Mouse (Mus musculus) liver, postnatal 0 days (tissue): ENCODE measurements around the gene Cdca7l. TPM values are rescaled to one million over a fixed set of nuclear protein-coding genes. Genes with fewer than 3 reads are reported as not detected.

Source experiments
- ATAC-seq: fragments of 200-750 bp; cut with Nextera tagmentation; 2 replicates; pipeline ENCODE4 v1.8.0; 2017; ENCODE audit warnings: mild to moderate bottlenecking, moderate library complexity
- DNase-seq: peaks from one replicate; pipeline ENCODE4 v3.0.0-alpha.2; 2016
- H3K27ac ChIP-seq: fragments of 300-500 bp; sonication (generic); 2 replicates; pipeline ENCODE4 v1.5.1; 2014; ENCODE audit warnings: antibody characterized with exemption, moderate library complexity, mild to moderate bottlenecking, low read depth
- H3K27me3 ChIP-seq: fragments of 300-500 bp; sonication (generic); 2 replicates; pipeline ENCODE4 v1.6.1; 2014; ENCODE audit warnings: low read length, control low read depth, mixed read lengths; ENCODE audit not compliant: insufficient read depth
- H3K36me3 ChIP-seq: fragments of 300-500 bp; sonication (generic); replicated peaks from 2 replicates; pipeline ENCODE4 v1.6.1; 2014; ENCODE audit warnings: mild to moderate bottlenecking, control low read depth, low read length, moderate library complexity, mixed read lengths; ENCODE audit not compliant: insufficient read depth
- H3K4me1 ChIP-seq: fragments of 300-500 bp; sonication (generic); 2 replicates; pipeline ENCODE4 v1.6.1; 2014; ENCODE audit warnings: antibody characterized with exemption, mild to moderate bottlenecking, control low read depth; ENCODE audit not compliant: insufficient read depth
- H3K4me2 ChIP-seq: fragments of 300-500 bp; sonication (generic); 2 replicates; pipeline ENCODE4 v1.6.1; 2014; ENCODE audit warnings: low read depth, mild to moderate bottlenecking, low read length, moderate library complexity, mixed read lengths
- H3K4me3 ChIP-seq: fragments of 300-500 bp; sonication (generic); 2 replicates; pipeline ENCODE4 v1.5.1; 2014; ENCODE audit warnings: low read depth, low read length
- H3K9ac ChIP-seq: fragments of 300-500 bp; sonication (generic); replicated peaks from 2 replicates; pipeline ENCODE4 v1.6.1; 2014; ENCODE audit warnings: mild to moderate bottlenecking, moderate library complexity
- H3K9me3 ChIP-seq: fragments of 300-500 bp; sonication (generic); 2 replicates; pipeline ENCODE4 v1.6.1; 2016; ENCODE audit warnings: mild to moderate bottlenecking, control low read depth, low read length, mixed read lengths
- CTCF ChIP-seq: sonication (generic); IDR thresholded peaks from 2 replicates; pipeline ENCODE4 v1.5.1; 2016; ENCODE audit warnings: antibody characterized with exemption, low read depth
- EP300 ChIP-seq: IDR thresholded peaks from 2 replicates; pipeline ENCODE4 v1.6.1; 2016; ENCODE audit warnings: antibody characterized with exemption, low read depth, mild to moderate bottlenecking
- WGBS: fragments of 180-500 bp; shearing (Covaris S2); extraction: QIAGEN DNeasy Blood & Tissue Kit; methylation state at CpG from one replicate; pipeline ENCODE4 v1.1.7; 2014; ENCODE audit not compliant: insufficient replicate concordance; 5-methylcytosine and 5-hydroxymethylcytosine counted together
- polyA plus RNA-seq: library from polyadenylated mRNA; unstranded; fragments of >200 nt; fragmentation: Nextera tagmentation; extraction: Ambion mirVana; gene quantifications from 2 replicates; pipeline ENCODE4 v1.2.1, GENCODE M21; 2015

Cdca7l gene
- polyA plus RNA-seq, 1 experiment from 2014 or later = 7.8 TPM

DNA sequence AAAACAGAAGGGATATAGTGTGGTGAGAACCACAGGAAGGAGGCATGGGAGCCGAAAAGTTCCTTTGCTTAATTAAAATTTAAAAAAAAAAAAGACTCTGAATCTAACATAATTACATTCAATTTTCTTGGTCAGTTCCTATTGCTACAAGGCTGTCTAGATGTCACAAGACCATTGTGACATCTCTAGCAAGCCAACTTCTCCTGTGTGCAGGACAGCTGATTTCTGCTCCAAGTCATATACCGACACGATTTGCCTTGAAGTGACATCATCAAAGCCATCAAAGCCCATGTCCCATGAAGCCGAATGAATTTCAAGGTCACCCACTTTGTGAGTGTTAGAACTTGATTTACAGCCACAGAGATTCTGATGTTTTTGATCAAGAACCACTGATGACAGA, 33.3 kb downstream of the Cdca7l start:
- H3K4me1 ChIP-seq = 0 out of 2 replicates have a peak, but pooled peaks cover 2% of the 10 kb centered on the region
- no peak overlapping the region for H3K27ac ChIP-seq
- H3K9me3 ChIP-seq = no peaks in the 10 kb centered on the region
- no peaks in the 10 kb centered on the region for H3K36me3 ChIP-seq
- no peak overlapping the region for H3K4me2 ChIP-seq
- no peaks in the 10 kb centered on the region for H3K27me3 ChIP-seq
- TF ChIP-seq CTCF = no peak
- no peak for TF ChIP-seq EP300
- DNase-seq (no peak), ATAC-seq (0 out of 2 replicates have a peak, but pooled peaks have one; percentile 21)
- no peak overlapping the region for H3K9ac ChIP-seq
- WGBS = 68% methylated on average over 4 of the region's 4 CpGs
- no peak overlapping the region for H3K4me3 ChIP-seq

DNA sequence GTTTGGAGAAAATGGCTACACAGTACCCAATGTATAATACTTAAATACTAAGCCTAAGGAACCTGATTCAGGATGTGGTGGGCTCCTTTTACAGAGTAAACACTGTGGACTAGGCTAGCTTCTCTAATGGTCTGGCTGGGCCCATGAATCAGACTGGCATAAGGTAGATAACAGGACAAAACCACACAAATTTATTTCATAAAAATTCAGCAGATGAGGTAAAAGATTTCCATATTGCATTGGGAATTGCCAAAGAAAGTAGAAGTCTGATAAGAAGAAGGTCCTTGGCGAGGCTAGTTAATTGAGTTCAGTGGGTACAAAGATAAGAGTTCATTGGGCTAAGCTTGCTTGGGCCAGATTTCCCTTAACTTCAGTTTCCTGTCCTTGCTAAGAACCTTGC, 36.6 kb downstream of the Cdca7l start:
- Histone ChIP-seq H3K27ac (no peak overlapping the region), H3K9ac (no peak overlapping the region), H3K4me1 (peaks cover 6% of the 10 kb centered on the region; the same call in 1 of the 2 replicates), H3K4me3 (no peak overlapping the region), H3K4me2 (no peak overlapping the region), H3K27me3 (no peaks in the 10 kb centered on the region), H3K9me3 (no peaks in the 10 kb centered on the region), H3K36me3 (no peaks in the 10 kb centered on the region)
- ATAC-seq (no peak), DNase-seq (no peak)
- 60% methylated on average over 1 of the region's 1 CpGs for WGBS
- no peak for TF ChIP-seq CTCF
- no peak for TF ChIP-seq EP300

DNA sequence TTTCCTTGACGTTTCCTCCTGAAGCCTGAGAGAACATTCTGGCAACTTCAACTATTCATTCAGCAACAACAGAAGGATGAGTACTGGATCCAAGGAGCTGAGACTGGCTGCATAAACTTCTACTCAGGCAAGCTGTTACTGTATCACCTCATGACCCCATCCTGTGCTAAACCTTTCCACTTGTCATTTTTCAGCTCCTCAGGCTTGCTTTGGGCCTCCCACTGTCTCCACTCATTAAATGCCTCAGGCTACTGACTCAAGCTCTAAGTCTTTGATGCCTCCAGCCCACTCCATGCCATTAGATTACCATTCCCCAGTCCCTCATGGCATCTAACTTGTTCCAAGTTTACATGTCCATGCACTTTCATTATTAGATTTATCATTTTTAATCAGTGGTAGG, 38.6 kb downstream of the Cdca7l start:
- no peak for ATAC-seq
- H3K4me1 ChIP-seq = peaks cover 4% of the 10 kb centered on the region; the same call in 1 of the 2 replicates

DNA sequence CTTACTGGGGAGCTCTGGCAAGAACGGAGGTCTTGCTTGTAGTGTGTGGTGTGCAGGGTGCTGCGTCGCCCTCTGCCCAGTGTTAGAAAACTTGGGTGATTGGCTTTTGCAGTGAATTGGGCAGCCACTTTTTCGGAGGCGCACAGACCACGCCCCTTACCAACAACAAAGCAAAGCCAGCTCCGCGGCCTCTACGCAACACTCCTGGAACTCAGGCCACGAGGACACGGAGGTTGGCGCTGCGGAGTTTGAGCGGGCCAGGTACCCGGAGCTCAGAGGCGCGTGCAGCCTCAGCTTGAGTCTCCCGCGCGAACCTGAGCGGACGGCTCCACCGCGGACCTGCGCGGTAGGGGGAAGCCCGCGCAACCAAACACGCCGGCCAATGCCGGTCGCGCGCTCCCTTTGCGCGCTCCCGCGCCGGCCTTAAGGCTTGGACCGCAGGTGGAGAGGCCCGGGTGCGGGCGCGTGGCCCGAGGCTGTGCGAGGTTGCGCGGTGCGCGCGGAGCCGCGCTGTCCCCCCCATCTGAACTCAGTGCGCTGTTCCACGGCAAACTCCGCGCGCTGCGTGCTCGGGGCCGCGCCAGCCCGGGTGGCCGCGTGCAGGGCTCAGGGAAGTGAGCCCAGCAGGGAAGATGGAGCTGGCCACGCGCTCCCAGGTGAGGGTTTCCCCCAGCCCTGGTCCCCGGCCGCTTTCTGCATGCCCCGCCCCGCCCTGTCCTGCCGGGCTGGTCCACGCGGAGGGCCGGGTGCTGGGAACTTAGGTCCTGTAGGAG, 39.4 kb downstream of the Cdca7l start:
- peak; percentile 72 for DNase-seq
- TF ChIP-seq CTCF (no peak), EP300 (no peak)
- peak; percentile 92 for ATAC-seq
- Histone ChIP-seq H3K4me2 (peak overlapping the region; percentile 93), H3K27ac (no peak overlapping the region), H3K27me3 (no peaks in the 10 kb centered on the region), H3K36me3 (no peaks in the 10 kb centered on the region), H3K4me1 (peaks cover 4% of the 10 kb centered on the region; the same call in 1 of the 2 replicates), H3K9me3 (no peaks in the 10 kb centered on the region), H3K9ac (peak overlapping the region; percentile 72), H3K4me3 (peak overlapping the region; percentile 69)
- WGBS = under 1% methylated on average over 58 of the region's 75 CpGs

More for the DNA sequence above, 38.6 kb downstream of the Cdca7l start:
- TF ChIP-seq CTCF = no peak
- TF ChIP-seq EP300 = no peak
- H3K4me2 ChIP-seq = peak overlapping the region; percentile 93
- no peaks in the 10 kb centered on the region for H3K27me3 ChIP-seq
- no peak overlapping the region for H3K27ac ChIP-seq
- no peak for DNase-seq
- no peaks in the 10 kb centered on the region for H3K9me3 ChIP-seq
- no peaks in the 10 kb centered on the region for H3K36me3 ChIP-seq
- no peak overlapping the region for H3K4me3 ChIP-seq
- no peak overlapping the region for H3K9ac ChIP-seq
- WGBS = 69% methylated on average over 1 of the region's 1 CpGs

DNA sequence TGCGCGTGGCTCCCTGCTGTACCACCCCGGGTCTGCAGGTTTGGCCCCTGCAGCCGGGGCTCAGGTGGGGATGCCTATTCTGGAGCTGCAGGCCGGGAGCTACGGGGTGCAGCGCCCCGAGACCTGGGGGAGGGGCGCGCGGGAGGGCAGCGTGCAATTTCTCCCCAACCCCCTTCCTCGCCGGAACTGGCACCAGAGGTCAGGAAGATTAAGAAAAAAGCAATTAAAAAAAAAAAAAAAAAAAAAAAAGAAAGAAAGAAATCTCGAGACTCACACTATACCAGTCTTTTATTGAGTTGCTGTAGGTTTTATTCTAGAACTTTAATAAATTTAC, 40.0 kb downstream of the Cdca7l start:
- H3K9me3 ChIP-seq = no peaks in the 10 kb centered on the region
- H3K4me1 ChIP-seq = peaks cover 4% of the 10 kb centered on the region; the same call in 1 of the 2 replicates
- TF ChIP-seq CTCF = no peak
- 1% methylated on average over 15 of the region's 15 CpGs for WGBS
- H3K27me3 ChIP-seq = no peaks in the 10 kb centered on the region
- peak overlapping the region; percentile 93 for H3K4me2 ChIP-seq
- DNase-seq (no peak), ATAC-seq (no peak)
- H3K4me3 ChIP-seq = peak overlapping the region; percentile 69
- no peak overlapping the region for H3K27ac ChIP-seq
- peak overlapping the region; percentile 72 for H3K9ac ChIP-seq
- no peaks in the 10 kb centered on the region for H3K36me3 ChIP-seq

DNA sequence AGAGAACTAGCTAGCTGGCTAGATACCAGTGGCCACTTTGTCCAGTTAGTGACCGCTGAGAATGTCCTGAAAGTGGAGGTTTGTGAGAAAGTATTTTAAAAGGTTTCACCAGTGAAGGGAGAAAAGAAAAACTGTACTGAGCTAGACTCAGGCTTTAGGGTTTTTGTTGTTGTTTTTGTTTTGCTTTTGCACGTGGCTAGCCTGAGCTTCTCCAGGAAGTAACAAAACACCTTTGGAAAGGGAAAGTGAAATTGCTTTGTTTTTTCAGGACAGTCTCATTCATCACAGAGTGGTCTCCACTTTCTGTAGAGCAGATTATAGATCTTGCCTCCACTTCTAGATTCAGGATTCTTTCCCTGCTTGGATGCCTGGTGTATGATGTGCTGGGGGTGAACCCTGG, 40.8 kb downstream of the Cdca7l start:
- Histone ChIP-seq H3K4me3 (0 out of 2 replicates have a peak overlapping the region, but pooled peaks have one; percentile 69), H3K9ac (no peak overlapping the region), H3K27me3 (no peaks in the 10 kb centered on the region), H3K4me2 (peak overlapping the region; percentile 93), H3K4me1 (peaks cover 4% of the 10 kb centered on the region; the same call in 1 of the 2 replicates), H3K9me3 (no peaks in the 10 kb centered on the region), H3K27ac (no peak overlapping the region), H3K36me3 (no peaks in the 10 kb centered on the region)
- DNase-seq = no peak
- no peak for ATAC-seq
- 27% methylated on average over 2 of the region's 2 CpGs for WGBS
- TF ChIP-seq CTCF (no peak), EP300 (no peak)
